Mouse (Mus musculus) embryonic facial prominence, embryonic 11.5 days (tissue): ENCODE measurements around the gene Gm45716. TPM values are rescaled to one million over a fixed set of nuclear protein-coding genes. Genes with fewer than 3 reads are reported as not detected.
"Not testable (repeated sequence)": the region's sequence is repeated elsewhere in the genome, so short reads cannot be mapped to it uniquely, and the experiment has no call there.

Experiments
- ATAC-seq: fragments of 200-750 bp; cut with Nextera tagmentation; replicated peaks from 2 replicates; pipeline ENCODE4 v1.8.0; 2017; ENCODE audit warnings: low read depth; ENCODE audit not compliant: insufficient number of reproducible peaks, low FRiP score, low TSS enrichment
- DNase-seq: peaks from one replicate; pipeline ENCODE4 v3.0.0-alpha.2; 2015; ENCODE audit warnings: low spot score
- H3K27ac ChIP-seq: fragments of 300-500 bp; sonication (generic); replicated peaks from 2 replicates; pipeline ENCODE4 v1.5.1; 2014; ENCODE audit warnings: mild to moderate bottlenecking, low read depth, low read length, control low read depth
- H3K27me3 ChIP-seq: fragments of 300-500 bp; sonication (generic); 2 replicates; pipeline ENCODE4 v1.6.1; 2014; ENCODE audit warnings: mild to moderate bottlenecking, low read length, moderate library complexity, mixed read lengths; ENCODE audit not compliant: control insufficient read depth, insufficient read depth
- H3K36me3 ChIP-seq: fragments of 300-500 bp; sonication (generic); replicated peaks from 2 replicates; pipeline ENCODE4 v1.6.1; 2014; ENCODE audit warnings: low read depth, mild to moderate bottlenecking, low read length, moderate library complexity, mixed read lengths; ENCODE audit not compliant: control insufficient read depth, insufficient read depth
- H3K4me1 ChIP-seq: fragments of 300-500 bp; sonication (generic); 2 replicates; pipeline ENCODE4 v1.6.1; 2014; ENCODE audit warnings: low read length, mixed read lengths; ENCODE audit not compliant: control insufficient read depth, insufficient read depth
- H3K4me2 ChIP-seq: fragments of 300-500 bp; sonication (generic); 2 replicates; pipeline ENCODE4 v1.6.1; 2014; ENCODE audit warnings: low read depth, mild to moderate bottlenecking, control low read depth, low read length, moderate library complexity
- H3K4me3 ChIP-seq: fragments of 300-500 bp; sonication (generic); 2 replicates; pipeline ENCODE4 v1.5.1; 2014; ENCODE audit warnings: low read depth, low read length, control low read depth
- H3K9ac ChIP-seq: fragments of 300-500 bp; sonication (generic); replicated peaks from 2 replicates; pipeline ENCODE4 v1.6.1; 2014; ENCODE audit warnings: mild to moderate bottlenecking, control low read depth, low read length
- H3K9me3 ChIP-seq: fragments of 300-500 bp; sonication (generic); replicated peaks from 2 replicates; pipeline ENCODE4 v1.6.1; 2016; ENCODE audit warnings: mild to moderate bottlenecking, low read length, inconsistent platforms, mixed read lengths; ENCODE audit not compliant: control insufficient read depth
- WGBS: fragments of 180-500 bp; shearing (Covaris S2); extraction: QIAGEN DNeasy Blood & Tissue Kit; methylation state at CpG from one replicate; pipeline ENCODE4 v1.1.7; 2014; 5-methylcytosine and 5-hydroxymethylcytosine counted together
- polyA plus RNA-seq: library from polyadenylated mRNA; unstranded; fragments of >200 nt; fragmentation: Nextera tagmentation; extraction: Ambion mirVana; gene quantifications from 2 replicates; pipeline ENCODE4 v1.2.1, GENCODE M21; 2014

Gene Gm45716
- polyA plus RNA-seq, 1 experiment from 2014 or later, result 17.1 TPM

DNA sequence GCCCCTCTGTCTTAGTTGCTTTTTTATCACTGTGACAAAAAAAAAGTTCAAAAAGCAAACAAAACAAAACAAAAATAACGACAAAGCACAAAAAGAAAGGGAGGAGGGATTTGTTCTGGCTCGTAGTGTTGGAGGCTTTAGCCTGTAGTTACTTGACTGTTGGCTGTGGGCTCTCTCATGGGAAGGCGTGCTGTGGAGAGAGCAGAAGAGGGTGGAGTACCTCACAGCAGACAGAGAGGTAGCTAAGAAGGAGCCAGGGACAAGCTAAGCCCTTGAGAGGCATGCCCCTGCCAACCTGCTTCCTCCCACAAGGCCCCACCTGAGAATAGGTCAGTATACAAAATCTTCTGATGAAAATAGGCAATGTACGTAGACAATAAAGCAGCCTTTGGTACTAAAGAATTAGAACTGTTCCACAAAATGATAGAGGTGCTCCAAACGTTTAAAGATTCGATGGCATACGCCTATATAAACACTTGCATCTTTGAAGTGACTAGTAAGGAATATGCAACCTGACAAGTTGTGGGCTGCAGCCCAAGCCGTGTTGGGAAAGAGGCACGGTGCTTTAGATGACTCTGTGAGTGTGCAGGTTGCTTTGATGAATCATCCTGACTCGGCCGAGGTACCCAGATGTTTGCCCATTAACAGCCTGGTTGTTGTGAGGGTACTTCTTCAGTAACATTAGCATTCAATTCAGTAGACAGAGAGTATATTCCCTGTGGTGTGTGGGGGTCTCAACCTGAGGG lies 82.8 kb downstream of the Gm45716 start:
- H3K9ac ChIP-seq, result no peak overlapping the region
- H3K4me2 ChIP-seq, result no peak overlapping the region
- H3K4me1 ChIP-seq, result no peaks in the 10 kb centered on the region
- no peaks in the 10 kb centered on the region for H3K9me3 ChIP-seq
- 88% methylated on average over 11 of the region's 11 CpGs for WGBS
- no peak overlapping the region for H3K4me3 ChIP-seq
- DNase-seq, result no peak
- peaks cover 3% of the 10 kb centered on the region for H3K36me3 ChIP-seq
- ATAC-seq, result no peak
- no peaks in the 10 kb centered on the region for H3K27me3 ChIP-seq
- no peak overlapping the region for H3K27ac ChIP-seq

- DNase-seq (no peak), ATAC-seq (no peak)
- no peak overlapping the region for H3K4me3 ChIP-seq
- no peaks in the 10 kb centered on the region for H3K9me3 ChIP-seq
- H3K4me1 ChIP-seq, result no peaks in the 10 kb centered on the region
- no peak overlapping the region for H3K27ac ChIP-seq
- no peak overlapping the region for H3K9ac ChIP-seq
- no peak overlapping the region for H3K4me2 ChIP-seq
- peaks cover 3% of the 10 kb centered on the region; the same call in 1 of the 2 replicates for H3K36me3 ChIP-seq
- H3K27me3 ChIP-seq, result no peaks in the 10 kb centered on the region
- WGBS, result 53% methylated on average over 1 of the region's 1 CpGs
Measured at GRCm38 (mm10) chr11:90274187-90274586, 86.7 kb downstream of the Gm45716 start.

GRCm38 (mm10) chr11:90275663-90276062 lies 88.2 kb downstream of the Gm45716 start:
- ATAC-seq (no peak), DNase-seq (no peak)
- no peak overlapping the region for H3K9ac ChIP-seq
- no peaks in the 10 kb centered on the region for H3K4me1 ChIP-seq
- 91% methylated on average over 7 of the region's 7 CpGs for WGBS
- H3K4me3 ChIP-seq, result no peak overlapping the region
- no peak overlapping the region for H3K27ac ChIP-seq
- no peak overlapping the region for H3K4me2 ChIP-seq
- H3K36me3 ChIP-seq, result peaks cover 3% of the 10 kb centered on the region; the same call in 1 of the 2 replicates
- H3K9me3 ChIP-seq, result no peaks in the 10 kb centered on the region
- H3K27me3 ChIP-seq, result no peaks in the 10 kb centered on the region

- Histone ChIP-seq H3K9ac (no peak overlapping the region), H3K27ac (no peak overlapping the region), H3K36me3 (peaks cover 3% of the 10 kb centered on the region; the same call in 1 of the 2 replicates), H3K4me1 (no peaks in the 10 kb centered on the region), H3K9me3 (no peaks in the 10 kb centered on the region), H3K27me3 (no peaks in the 10 kb centered on the region), H3K4me3 (no peak overlapping the region), H3K4me2 (no peak overlapping the region)
- no peak for DNase-seq
- no peak for ATAC-seq
- WGBS, result 92% methylated on average over 8 of the region's 8 CpGs
Measured at GRCm38 (mm10) chr11:90276150-90276549, 88.7 kb downstream of the Gm45716 start.

GRCm38 (mm10) chr11:90276561-90276960 lies 89.1 kb downstream of the Gm45716 start:
- peaks cover 3% of the 10 kb centered on the region; the same call in 1 of the 2 replicates for H3K36me3 ChIP-seq
- no peaks in the 10 kb centered on the region for H3K27me3 ChIP-seq
- no peak overlapping the region for H3K27ac ChIP-seq
- WGBS, result 90% methylated on average over 12 of the region's 12 CpGs
- DNase-seq (no peak), ATAC-seq (no peak)
- no peak overlapping the region for H3K9ac ChIP-seq
- H3K4me2 ChIP-seq, result no peak overlapping the region
- no peak overlapping the region for H3K4me3 ChIP-seq
- no peaks in the 10 kb centered on the region for H3K4me1 ChIP-seq
- H3K9me3 ChIP-seq, result no peaks in the 10 kb centered on the region

- DNase-seq (no peak), ATAC-seq (no peak)
- Histone ChIP-seq H3K4me2 (no peak overlapping the region), H3K4me3 (no peak overlapping the region), H3K9me3 (no peaks in the 10 kb centered on the region), H3K36me3 (no peaks in the 10 kb centered on the region), H3K4me1 (no peaks in the 10 kb centered on the region), H3K9ac (no peak overlapping the region), H3K27ac (no peak overlapping the region), H3K27me3 (no peaks in the 10 kb centered on the region)
- 90% methylated on average over 5 of the region's 5 CpGs for WGBS
Measured at GRCm38 (mm10) chr11:90280069-90280468, 92.6 kb downstream of the Gm45716 start.

- H3K27ac ChIP-seq, ATAC-seq, DNase-seq, H3K36me3 ChIP-seq, H3K4me3 ChIP-seq, H3K27me3 ChIP-seq, H3K4me2 ChIP-seq, H3K9me3 ChIP-seq, H3K9ac ChIP-seq, H3K4me1 ChIP-seq: not testable (repeated sequence)
- WGBS, result 92% methylated on average over 2 of the region's 2 CpGs
Measured at GRCm38 (mm10) chr11:90281943-90282342, 94.5 kb downstream of the Gm45716 start.

GRCm38 (mm10) chr11:90283159-90283558 lies 95.7 kb downstream of the Gm45716 start:
- H3K36me3 ChIP-seq, result no peaks in the 10 kb centered on the region
- no peak overlapping the region for H3K4me2 ChIP-seq
- no peak overlapping the region for H3K4me3 ChIP-seq
- ATAC-seq, result no peak
- H3K9ac ChIP-seq, result no peak overlapping the region
- H3K27me3 ChIP-seq, result no peaks in the 10 kb centered on the region
- DNase-seq, result no peak
- H3K9me3 ChIP-seq, result no peaks in the 10 kb centered on the region
- 64% methylated on average over 4 of the region's 4 CpGs for WGBS
- H3K27ac ChIP-seq, result no peak overlapping the region
- no peaks in the 10 kb centered on the region for H3K4me1 ChIP-seq
